Comparison of ENCODE assay signal across 16 mouse cellular contexts in genomic region chr14:6161085-6161484, GRCm38 (mm10). TPM values are rescaled to one million over a fixed set of nuclear protein-coding genes. Genes with fewer than 3 reads are reported as not detected.
"Had no signal": no experiment of that assay in that cellular context is flagged by ENCODE, and none has a peak within 500 bp of the region (broad histone marks: within the 10 kb centered on the region; RNA-seq: fewer than 3 reads in every experiment).

No protein-coding gene starts in this region.

RNA-seq across cellular contexts. Expression of gene Gm3476, which starts 35.5 kb away (rescaled TPM):
- total RNA-seq: gastrocnemius, adult 2 months; gastrocnemius, postnatal 10 days; gastrocnemius, postnatal 25 days; gastrocnemius, postnatal 4 days; granulocyte monocyte progenitor cell, adult 5-6 weeks; heart, adult 2 months; heart, postnatal 14 days; heart, postnatal 36 days; hematopoietic stem cell, adult 5-6 weeks; hindbrain, postnatal 0 days; layer of hippocampus, adult 2 months; layer of hippocampus, postnatal 10 days; layer of hippocampus, postnatal 25 days; left cerebral cortex, adult 2 months; left cerebral cortex, postnatal 14 days; left cerebral cortex, postnatal 36 days had no signal

RNA-seq across cellular contexts. Expression of gene Gm3468, which starts 52.6 kb away (rescaled TPM):
- total RNA-seq: gastrocnemius, adult 2 months; heart, adult 2 months had no signal

RNA-seq across cellular contexts. Expression of gene Gm21560, which starts 58.0 kb away (rescaled TPM):
- total RNA-seq: granulocyte monocyte progenitor cell, adult 5-6 weeks; hematopoietic stem cell, adult 5-6 weeks; hindbrain, postnatal 0 days had no signal
